Comparison of ENCODE assay signal across 12 mouse cellular contexts in the genomic region with DNA sequence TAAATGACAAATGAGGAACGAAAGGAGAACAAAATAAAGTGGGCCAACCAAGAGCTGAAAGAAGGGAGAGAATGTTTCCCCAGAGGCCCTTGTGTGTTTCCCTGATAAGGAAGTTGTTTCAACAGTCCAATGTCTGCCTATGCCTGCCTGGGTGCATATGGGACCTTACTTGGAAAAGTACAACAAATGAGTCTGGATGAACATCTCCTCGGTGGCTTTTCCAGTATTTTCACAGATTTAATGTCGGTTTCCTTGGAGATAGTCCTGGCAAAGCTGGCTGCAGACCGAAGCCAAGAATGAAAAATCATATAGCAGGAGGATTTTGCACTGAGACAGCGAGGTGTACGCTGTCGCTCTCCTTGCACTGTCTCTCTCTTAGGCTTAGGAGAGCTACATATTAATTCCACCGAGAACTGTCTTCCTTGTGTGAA. TPM values are rescaled to one million over a fixed set of nuclear protein-coding genes. Genes with fewer than 3 reads are reported as not detected.
DNase-seq lines count a peak whose midpoint lies in the region; ATAC-seq lines count a peak whose summit lies in the region.
"Had no signal": no experiment of that assay in that cellular context is flagged by ENCODE, and none has a peak within 500 bp of the region (broad histone marks: within the 10 kb centered on the region; RNA-seq: fewer than 3 reads in every experiment).

No protein-coding gene starts in this region.

- no peak overlapping the region for H3K9ac ChIP-seq in heart, embryonic 15.5 days

- ATAC-seq in heart, embryonic 15.5 days (replicated peaks; ENCODE audit: insufficient number of reproducible peaks, insufficient read depth, low FRiP score, low read depth), result no peak
- peak; percentile 87 for ATAC-seq in megakaryocyte progenitor cell, adult 5-6 weeks (replicated peaks; ENCODE audit: poor library complexity)

- H3K4me2 ChIP-seq in heart, embryonic 15.5 days, result no peak overlapping the region

- H3K9me3 ChIP-seq in heart, embryonic 15.5 days (replicated peaks), result no peaks in the 10 kb centered on the region
- H3K9me3 ChIP-seq in heart, embryonic 10.5 days, result no peaks in the 10 kb centered on the region
- H3K9me3 ChIP-seq: hindbrain, embryonic 10.5 days had no signal

- no peak overlapping the region for H3K4me3 ChIP-seq in heart, embryonic 15.5 days
- H3K4me3 ChIP-seq in heart, embryonic 10.5 days, result no peak overlapping the region
- H3K4me3 ChIP-seq: hindbrain, embryonic 10.5 days had no signal

- H3K27me3 ChIP-seq in heart, embryonic 15.5 days, result no peaks in the 10 kb centered on the region
- H3K27me3 ChIP-seq in heart, embryonic 10.5 days (ENCODE audit: insufficient read depth, poor library complexity, severe bottlenecking), result no peaks in the 10 kb centered on the region
- H3K27me3 ChIP-seq: CH12.LX had no signal

- H3K27ac ChIP-seq in heart, embryonic 15.5 days, result peak overlapping the region; percentile 54
- H3K27ac ChIP-seq in heart, embryonic 10.5 days, result no peak overlapping the region
- H3K27ac ChIP-seq: hindbrain, embryonic 10.5 days; macrophage had no signal

- WGBS in heart, embryonic 15.5 days, result 59% methylated on average over 8 of the region's 8 CpGs
- 79% methylated on average over 8 of the region's 8 CpGs for whole genome bisulfite sequencing in heart, embryonic 10.5 days

- peaks cover 17% of the 10 kb centered on the region for H3K4me1 ChIP-seq in heart, embryonic 15.5 days (replicated peaks)
- peaks cover 13% of the 10 kb centered on the region; the same call in 1 of the 2 replicates for H3K4me1 ChIP-seq in heart, embryonic 10.5 days
- H3K4me1 ChIP-seq: hindbrain, embryonic 10.5 days had no signal

- no peaks in the 10 kb centered on the region for H3K36me3 ChIP-seq in heart, embryonic 15.5 days
- H3K36me3 ChIP-seq in heart, embryonic 10.5 days, result no peaks in the 10 kb centered on the region
- H3K36me3 ChIP-seq: hindbrain, embryonic 10.5 days had no signal

- DNase-seq in heart, embryonic 10.5 days (ENCODE audit: low spot score), result no peak
- peak; percentile 49 for DNase-seq in brain, embryonic 18.5 days (ENCODE audit: low read depth, low spot score)
- DNase-seq in layer of hippocampus, adult 9-11 months, result peak; percentile 58
- DNase-seq in spleen, adult 12 weeks (ENCODE audit: low spot score), result no peak
- DNase-seq in spleen, adult 18-20 months, result no peak
- DNase-seq in urinary bladder, adult 18-20 months (ENCODE audit: low spot score in 2 of 2), result no peak
- DNase-seq: kidney, adult 11 months had no signal

RNA-seq across cellular contexts. Expression of gene Htr2a, which starts 18.8 kb away (rescaled TPM):
- polyA plus RNA-seq in heart, embryonic 15.5 days (2015; fragmentation: Nextera tagmentation; extraction: Ambion mirVana), result 0.66 and 0.77 TPM in 2 replicates
- polyA plus RNA-seq in heart, embryonic 10.5 days (2016; fragmentation: Nextera tagmentation; extraction: Ambion mirVana), result 0.20 and 0.37 TPM in 2 replicates
- total RNA-seq in megakaryocyte progenitor cell, adult 5-6 weeks (2015), result 0.93 and 1.2 TPM in 2 replicates
- total RNA-seq in megakaryocyte progenitor cell, adult 5-6 weeks (2017), result 0.51 and 0.54 TPM in 2 replicates
- total RNA-seq: CH12.LX had no signal

Comparison
In these comparisons a context has a peak if more than half of its experiments do, and no peak if none do; other contexts are left out.
1. DNase-seq: peak in brain, embryonic 18.5 days (single experiment) and layer of hippocampus, adult 9-11 months (single experiment); none in heart, embryonic 10.5 days (single experiment), spleen, adult 12 weeks (single experiment), spleen, adult 18-20 months (0 of 2) and urinary bladder, adult 18-20 months (0 of 2).